Mouse (Mus musculus) myocyte (in vitro differentiated cells): ENCODE results near the gene Bglap2.

Source experiments
- E2F4 ChIP-seq: IDR thresholded peaks from one replicate; pipeline ENCODE4 v1.6.1; 2011; ENCODE audit warnings: mild to moderate bottlenecking, control low read depth, moderate library complexity; ENCODE audit not compliant: insufficient read depth
- MAX ChIP-seq: IDR thresholded peaks from one replicate; pipeline ENCODE4 v1.6.1; 2011; ENCODE audit warnings: low read depth, mild to moderate bottlenecking, control low read depth
- MYOD1 ChIP-seq, 3 experiments: IDR thresholded peaks; one replicate each; pipeline ENCODE4 v1.6.1; 2011; ENCODE audit warnings: control low read depth in 2 of 3, low read depth in 2 of 3, mild to moderate bottlenecking in 2 of 3, moderate library complexity in 1 of 3; ENCODE audit not compliant: insufficient read length in 2 of 3, control insufficient read depth in 1 of 3
- MYOG ChIP-seq, 3 experiments: IDR thresholded peaks; one replicate each; pipeline ENCODE4 v1.6.1; 2011; ENCODE audit warnings: control low read depth in 2 of 3, low read depth in 2 of 3, mild to moderate bottlenecking in 2 of 3; ENCODE audit not compliant: insufficient read length in 2 of 3, control insufficient read depth in 1 of 3, insufficient read depth in 1 of 3
- POLR2A ChIP-seq: IDR thresholded peaks from one replicate; pipeline ENCODE4 v1.6.1; 2011; ENCODE audit warnings: low read depth, mild to moderate bottlenecking, control low read depth, moderate library complexity; ENCODE audit not compliant: insufficient read length
- POLR2AphosphoS2 ChIP-seq: IDR thresholded peaks from one replicate; pipeline ENCODE4 v1.6.1; 2011; ENCODE audit warnings: low read depth, control low read depth; ENCODE audit not compliant: insufficient read length
- REST ChIP-seq: IDR thresholded peaks from one replicate; pipeline ENCODE4 v1.6.1; 2011; ENCODE audit warnings: mild to moderate bottlenecking, control low read depth, moderate library complexity; ENCODE audit not compliant: insufficient read depth, insufficient read length
- SRF ChIP-seq: IDR thresholded peaks from one replicate; pipeline ENCODE4 v1.6.1; 2011; ENCODE audit warnings: low read depth; ENCODE audit not compliant: control insufficient read depth, insufficient read length
- TCF12 ChIP-seq: IDR thresholded peaks from one replicate; pipeline ENCODE4 v1.6.1; 2011; ENCODE audit warnings: mild to moderate bottlenecking, control low read depth; ENCODE audit not compliant: poor library complexity, insufficient read depth, severe bottlenecking
- TCF3 ChIP-seq: IDR thresholded peaks from one replicate; pipeline ENCODE4 v1.6.1; 2011; ENCODE audit warnings: low read depth, control low read depth; ENCODE audit not compliant: insufficient read length

DNA sequence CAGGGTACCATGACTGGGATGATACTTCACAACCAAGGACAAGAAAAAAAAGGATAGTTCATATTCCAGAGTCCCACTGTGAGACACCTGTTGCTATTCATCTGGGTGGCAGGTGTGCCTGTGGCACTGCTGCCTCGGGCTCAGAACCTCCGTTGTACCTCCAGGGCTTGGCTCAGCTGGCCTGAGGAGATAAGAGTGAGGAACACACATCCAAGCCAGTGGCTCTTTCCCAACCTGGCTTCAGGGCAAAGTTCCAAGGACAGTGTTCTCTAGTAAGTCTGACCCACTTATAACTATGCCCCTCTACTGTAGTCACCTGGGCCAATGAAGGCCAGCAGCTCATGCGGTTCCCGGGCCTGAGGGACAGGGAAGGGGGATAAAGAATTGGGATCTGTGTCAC, 33.2 kb upstream of the Bglap2 start:
- TF ChIP-seq POLR2A (no peak), SRF (no peak), E2F4 (no peak), POLR2AphosphoS2 (no peak), MAX (no peak), MYOG (IDR thresholded peaks at IDR 0.05; ENCODE audit: control insufficient read depth in 1 of 3, insufficient read depth in 1 of 3, insufficient read length in 2 of 3, low read depth in 2 of 3) (peak in 1 of 3 experiments; percentile 28), TCF12 (no peak), MYOD1 (IDR thresholded peaks at IDR 0.05; ENCODE audit: control insufficient read depth in 1 of 3, insufficient read length in 2 of 3, low read depth in 2 of 3) (peak in 2 of 3 experiments; percentile 38 to 49), TCF3 (no peak), REST (no peak)
